Mouse (Mus musculus): Measurements from ENCODE around the gene Nthl1. TPM values are rescaled to one million over a fixed set of nuclear protein-coding genes. Genes with fewer than 3 reads are reported as not detected.

Gene Nthl1
- polyA plus RNA-seq, 1 experiment = 4.6 TPM

DNA sequence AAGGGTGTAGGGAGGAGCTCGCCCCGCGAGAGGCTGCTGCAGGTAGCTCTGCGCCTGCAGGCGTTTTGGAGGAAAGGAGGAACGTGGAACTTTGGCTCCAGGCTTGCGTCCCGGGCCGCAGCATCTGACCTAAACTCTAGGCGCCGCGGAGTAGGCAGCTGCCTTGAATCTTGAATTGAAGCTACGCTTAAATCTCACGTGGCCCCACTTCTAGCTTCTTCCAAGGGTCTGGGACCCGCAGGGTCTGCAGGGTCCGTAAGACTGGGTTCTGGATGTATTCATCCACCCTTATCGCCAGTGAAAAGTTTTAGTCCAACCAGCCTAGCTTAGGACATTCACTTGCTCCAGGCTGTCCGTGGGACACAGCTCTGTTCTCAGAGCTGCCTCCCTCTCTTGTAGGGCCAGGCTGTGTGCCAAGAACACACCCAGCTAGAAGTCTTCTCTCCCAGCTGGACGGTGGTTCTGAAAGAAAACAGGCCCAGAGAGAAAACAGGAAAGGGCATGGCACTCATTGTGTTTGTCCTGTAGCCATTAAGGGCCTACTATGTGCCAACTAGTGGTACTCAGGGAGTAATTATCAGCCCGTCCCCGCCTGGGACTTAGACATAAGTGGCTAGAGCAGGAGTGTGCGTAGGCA, 451 bp downstream of the Nthl1 start:
- peaks cover 7% of the 10 kb centered on the region for H3K4me1 ChIP-seq (ENCODE audit: control insufficient read depth, insufficient read depth, low read length)
- peak overlapping the region; percentile 53 for H3K27ac ChIP-seq (ENCODE audit: control insufficient read depth, insufficient read depth, low read depth, low read length, poor library complexity)
- TF ChIP-seq CTCF (IDR thresholded peaks at IDR 0.05; ENCODE audit: control insufficient read depth, insufficient read depth, low read length) (no peak), POLR2A (IDR thresholded peaks at IDR 0.05; ENCODE audit: borderline replicate concordance, control insufficient read depth, low read depth, low read length) (no peak)
- peak overlapping the region; percentile 96 for H3K4me3 ChIP-seq (replicated peaks; ENCODE audit: control insufficient read depth, low read depth, low read length)
- WGBS = 11% methylated on average over 22 of the region's 22 CpGs

DNA sequence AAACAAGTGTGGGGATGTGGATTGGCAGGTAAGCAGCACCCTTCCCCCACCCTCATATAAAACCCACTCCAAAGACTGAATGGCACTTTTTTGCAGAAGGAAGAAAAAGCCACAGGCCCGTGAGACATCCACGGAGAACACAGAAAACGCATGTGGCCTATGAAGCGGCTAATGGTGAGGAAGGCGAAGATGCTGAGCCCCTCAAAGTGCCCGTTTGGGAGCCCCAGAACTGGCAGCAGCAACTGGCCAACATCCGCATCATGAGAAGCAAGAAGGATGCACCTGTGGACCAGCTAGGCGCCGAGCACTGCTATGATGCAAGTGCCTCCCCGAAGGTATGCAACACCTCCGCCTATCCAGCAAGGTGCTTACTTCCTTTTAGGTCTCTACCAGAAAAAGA, 1.4 kb downstream of the Nthl1 start:
- H3K4me3 ChIP-seq (replicated peaks; ENCODE audit: control insufficient read depth, low read depth, low read length) = no peak overlapping the region
- no peak overlapping the region for H3K27ac ChIP-seq (ENCODE audit: control insufficient read depth, insufficient read depth, low read depth, low read length, poor library complexity)
- WGBS = 64% methylated on average over 11 of the region's 11 CpGs
- H3K4me1 ChIP-seq (ENCODE audit: control insufficient read depth, insufficient read depth, low read length) = peaks cover 7% of the 10 kb centered on the region
- no peak for TF ChIP-seq CTCF (IDR thresholded peaks at IDR 0.05; ENCODE audit: control insufficient read depth, insufficient read depth, low read length)

DNA sequence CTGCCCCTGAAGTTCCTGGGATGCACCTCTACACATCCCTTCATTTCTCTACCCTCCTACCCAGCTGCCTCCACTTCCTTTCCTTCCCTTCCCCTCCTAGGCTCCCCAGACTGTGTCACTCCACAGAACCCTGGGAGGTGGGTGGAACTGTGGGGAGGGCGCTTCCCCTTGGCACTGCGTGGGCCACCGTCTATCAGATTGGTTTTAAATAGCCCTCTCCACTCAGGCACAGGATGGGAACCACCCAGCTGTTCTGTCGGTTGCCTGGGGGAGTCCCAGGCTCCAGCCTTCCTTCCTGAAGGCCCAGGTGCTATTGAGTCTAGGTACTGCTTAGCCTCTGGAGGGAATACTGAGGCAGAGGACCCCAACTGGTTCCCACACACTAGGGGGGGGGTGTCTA, 2.5 kb downstream of the Nthl1 start:
- peaks cover 7% of the 10 kb centered on the region for H3K4me1 ChIP-seq (ENCODE audit: control insufficient read depth, insufficient read depth, low read length)
- no peak overlapping the region for H3K27ac ChIP-seq (ENCODE audit: control insufficient read depth, insufficient read depth, low read depth, low read length, poor library complexity)
- TF ChIP-seq POLR2A (IDR thresholded peaks at IDR 0.05; ENCODE audit: borderline replicate concordance, control insufficient read depth, low read depth, low read length) (no peak), CTCF (IDR thresholded peaks at IDR 0.05; ENCODE audit: control insufficient read depth, insufficient read depth, low read length) (no peak)
- no peak overlapping the region for H3K4me3 ChIP-seq (replicated peaks; ENCODE audit: control insufficient read depth, low read depth, low read length)
- WGBS = 43% methylated on average over 4 of the region's 4 CpGs

DNA sequence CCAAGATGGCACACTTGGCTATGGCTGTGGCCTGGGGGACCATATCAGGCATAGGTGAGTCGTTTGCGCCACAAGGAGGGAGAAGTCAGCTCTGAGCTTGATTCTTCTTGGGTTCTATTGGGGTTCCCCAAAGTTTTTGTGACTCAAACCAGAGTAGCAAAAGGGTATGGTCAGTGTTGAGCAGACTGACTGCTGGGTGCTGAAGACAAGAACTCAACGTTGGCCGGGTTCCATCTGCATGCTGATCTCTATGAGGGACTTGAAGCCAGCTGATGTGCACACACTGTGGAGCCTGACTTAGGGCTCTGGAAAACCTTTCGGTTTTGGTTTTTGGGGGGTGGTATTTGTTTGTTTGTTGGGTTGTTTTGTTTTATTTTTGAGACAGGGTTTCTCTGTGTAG, 3.2 kb downstream of the Nthl1 start:
- TF ChIP-seq CTCF (IDR thresholded peaks at IDR 0.05; ENCODE audit: control insufficient read depth, insufficient read depth, low read length) = no peak
- TF ChIP-seq POLR2A (IDR thresholded peaks at IDR 0.05; ENCODE audit: borderline replicate concordance, control insufficient read depth, low read depth, low read length) = no peak
- WGBS = 88% methylated on average over 5 of the region's 5 CpGs
- H3K4me3 ChIP-seq (replicated peaks; ENCODE audit: control insufficient read depth, low read depth, low read length) = no peak overlapping the region

DNA sequence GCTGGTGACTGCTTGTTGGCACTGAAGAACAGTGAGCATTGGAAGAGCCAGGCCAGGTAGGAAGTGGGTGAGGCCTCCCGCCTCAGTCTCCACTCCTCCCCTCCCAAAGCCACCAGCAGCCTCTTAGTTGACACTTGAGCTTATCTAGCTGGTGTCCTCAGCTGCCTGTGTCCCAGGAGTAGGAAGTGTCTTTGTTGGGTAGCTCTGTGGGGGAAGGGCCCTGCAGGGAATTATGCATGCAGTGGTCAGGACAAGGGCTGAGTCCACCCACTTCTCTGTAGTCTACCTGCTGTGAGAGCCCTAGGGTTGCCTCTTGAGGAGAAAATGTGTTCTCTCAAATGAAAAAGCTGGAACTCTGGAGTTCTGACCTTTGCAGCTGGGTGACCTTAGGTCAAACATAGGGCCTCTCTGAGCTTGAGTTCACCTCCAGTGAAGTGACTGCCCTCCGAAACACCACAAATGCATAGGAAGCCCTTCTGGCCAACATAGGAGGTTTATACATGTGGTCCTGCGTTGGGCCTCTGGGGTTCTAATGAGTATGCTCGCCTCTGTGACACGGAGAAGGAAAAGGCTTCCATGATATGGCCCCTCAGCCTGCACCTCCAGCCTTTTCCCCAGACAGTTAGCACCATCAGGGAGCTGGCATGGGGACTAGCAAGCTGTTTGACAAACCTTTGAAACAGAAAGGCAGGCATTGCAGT, 4.5 kb downstream of the Nthl1 start:
- peaks cover 5% of the 10 kb centered on the region for H3K4me1 ChIP-seq (ENCODE audit: control insufficient read depth, insufficient read depth, low read length)
- no peak overlapping the region for H3K27ac ChIP-seq (ENCODE audit: control insufficient read depth, insufficient read depth, low read depth, low read length, poor library complexity)
- TF ChIP-seq CTCF (IDR thresholded peaks at IDR 0.05; ENCODE audit: control insufficient read depth, insufficient read depth, low read length) = no peak
- TF ChIP-seq POLR2A (IDR thresholded peaks at IDR 0.05; ENCODE audit: borderline replicate concordance, control insufficient read depth, low read depth, low read length) = no peak
- 73% methylated on average over 5 of the region's 5 CpGs for WGBS
- H3K4me3 ChIP-seq (replicated peaks; ENCODE audit: control insufficient read depth, low read depth, low read length) = no peak overlapping the region

More for the DNA sequence above, 3.2 kb downstream of the Nthl1 start:
- Histone ChIP-seq H3K27ac (ENCODE audit: control insufficient read depth, insufficient read depth, low read depth, low read length, poor library complexity) (no peak overlapping the region), H3K4me1 (ENCODE audit: control insufficient read depth, insufficient read depth, low read length) (peaks cover 7% of the 10 kb centered on the region)

DNA sequence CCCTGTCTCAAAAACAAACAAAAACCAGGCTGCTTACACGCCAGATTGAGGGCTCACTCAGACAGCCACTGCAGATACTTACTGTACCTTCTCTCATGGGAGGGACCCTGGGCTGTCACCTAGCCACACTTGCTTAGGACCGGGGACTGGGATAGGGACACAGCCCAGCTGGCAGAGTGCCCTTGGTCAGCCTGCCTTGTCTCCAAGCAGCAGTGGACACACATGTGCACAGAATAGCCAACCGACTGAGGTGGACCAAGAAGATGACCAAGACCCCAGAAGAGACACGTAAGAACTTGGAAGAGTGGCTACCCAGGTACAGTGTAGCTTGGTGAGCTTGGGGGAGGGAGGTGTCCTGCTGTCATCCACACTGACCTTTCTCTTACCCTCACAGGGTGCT, 5.7 kb downstream of the Nthl1 start:
- WGBS = 85% methylated on average over 4 of the region's 4 CpGs
- H3K27ac ChIP-seq (ENCODE audit: control insufficient read depth, insufficient read depth, low read depth, low read length, poor library complexity) = no peak overlapping the region

GRCm38 (mm10) chr17:24638840-24639239, 6.4 kb downstream of the Nthl1 start:
- Histone ChIP-seq H3K4me1 (ENCODE audit: control insufficient read depth, insufficient read depth, low read length) (no peaks in the 10 kb centered on the region), H3K27ac (ENCODE audit: control insufficient read depth, insufficient read depth, low read depth, low read length, poor library complexity) (no peak overlapping the region), H3K4me3 (replicated peaks; ENCODE audit: control insufficient read depth, low read depth, low read length) (no peak overlapping the region)
- WGBS = 76% methylated on average over 9 of the region's 9 CpGs
- TF ChIP-seq POLR2A (IDR thresholded peaks at IDR 0.05; ENCODE audit: borderline replicate concordance, control insufficient read depth, low read depth, low read length) (no peak), CTCF (IDR thresholded peaks at IDR 0.05; ENCODE audit: control insufficient read depth, insufficient read depth, low read length) (no peak)

More for the DNA sequence above, 5.7 kb downstream of the Nthl1 start:
- TF ChIP-seq POLR2A (IDR thresholded peaks at IDR 0.05; ENCODE audit: borderline replicate concordance, control insufficient read depth, low read depth, low read length) (no peak), CTCF (IDR thresholded peaks at IDR 0.05; ENCODE audit: control insufficient read depth, insufficient read depth, low read length) (no peak)
- H3K4me3 ChIP-seq (replicated peaks; ENCODE audit: control insufficient read depth, low read depth, low read length) = no peak overlapping the region
- peaks cover 2% of the 10 kb centered on the region for H3K4me1 ChIP-seq (ENCODE audit: control insufficient read depth, insufficient read depth, low read length)

- H3K27ac ChIP-seq (ENCODE audit: control insufficient read depth, insufficient read depth, low read depth, low read length, poor library complexity) = no peak overlapping the region
- TF ChIP-seq POLR2A (IDR thresholded peaks at IDR 0.05; ENCODE audit: borderline replicate concordance, control insufficient read depth, low read depth, low read length) (no peak), CTCF (IDR thresholded peaks at IDR 0.05; ENCODE audit: control insufficient read depth, insufficient read depth, low read length) (no peak)
- no peaks in the 10 kb centered on the region for H3K4me1 ChIP-seq (ENCODE audit: control insufficient read depth, insufficient read depth, low read length)
- WGBS = 91% methylated on average over 5 of the region's 5 CpGs
- no peak overlapping the region for H3K4me3 ChIP-seq (replicated peaks; ENCODE audit: control insufficient read depth, low read depth, low read length)
Observed at GRCm38 (mm10) chr17:24639571-24639988, 7.1 kb downstream of the Nthl1 start.
